Mouse (Mus musculus) stomach, postnatal 0 days (tissue): ENCODE data around the gene Tunar.

Experiments used
- CTCF ChIP-seq: IDR thresholded peaks from 2 replicates; pipeline ENCODE4 v1.5.1; 2016; ENCODE audit warnings: antibody characterized with exemption, low read depth, mild to moderate bottlenecking, moderate library complexity
- EP300 ChIP-seq: optimal IDR thresholded peaks from 2 replicates; pipeline ENCODE3; 2016; ENCODE audit warnings: antibody characterized with exemption

- TF ChIP-seq CTCF (no peak), EP300 (no peak)
Measured at GRCm38 (mm10) chr12:105344460-105344859, 10.8 kb downstream of the Tunar start.
